Mouse (Mus musculus) midbrain, postnatal 0 days (tissue): ENCODE data around the gene Slc38a9. TPM values are rescaled to one million over a fixed set of nuclear protein-coding genes. Genes with fewer than 3 reads are reported as not detected.

Source experiments
- ATAC-seq: fragments of 200-750 bp; cut with Nextera tagmentation; 2 replicates; pipeline ENCODE4 v1.8.0; 2017; ENCODE audit warnings: moderate number of reproducible peaks, mild to moderate bottlenecking, moderate TSS enrichment, moderate library complexity; ENCODE audit not compliant: low FRiP score
- DNase-seq: peaks from one replicate; pipeline ENCODE4 v3.0.0-alpha.2; 2015; ENCODE audit warnings: low spot score
- H3K27ac ChIP-seq: fragments of 300-500 bp; sonication (generic); 2 replicates; pipeline ENCODE4 v1.5.1; 2014; ENCODE audit warnings: low read depth, mild to moderate bottlenecking, low read length, mixed read lengths
- H3K27me3 ChIP-seq: fragments of 300-500 bp; sonication (generic); 2 replicates; pipeline ENCODE4 v1.6.1; 2014; ENCODE audit warnings: low read length, control low read depth, mixed read lengths; ENCODE audit not compliant: insufficient read depth
- H3K36me3 ChIP-seq: fragments of 300-500 bp; sonication (generic); 2 replicates; pipeline ENCODE4 v1.6.1; 2014; ENCODE audit warnings: low read length, control low read depth, mixed read lengths; ENCODE audit not compliant: insufficient read depth
- H3K4me1 ChIP-seq: fragments of 300-500 bp; sonication (generic); 2 replicates; pipeline ENCODE4 v1.6.1; 2014; ENCODE audit warnings: mild to moderate bottlenecking, control low read depth, antibody characterized with exemption, low read length, mixed read lengths; ENCODE audit not compliant: insufficient read depth
- H3K4me2 ChIP-seq: fragments of 300-500 bp; sonication (generic); 2 replicates; pipeline ENCODE4 v1.6.1; 2014; ENCODE audit warnings: low read depth, mild to moderate bottlenecking, low read length, mixed read lengths; ENCODE audit not compliant: poor library complexity, severe bottlenecking
- H3K4me3 ChIP-seq: fragments of 300-500 bp; sonication (generic); 2 replicates; pipeline ENCODE4 v1.5.1; 2014; ENCODE audit warnings: low read depth, mild to moderate bottlenecking, low read length, moderate library complexity
- H3K9ac ChIP-seq: fragments of 300-500 bp; sonication (generic); replicated peaks from 2 replicates; pipeline ENCODE4 v1.6.1; 2014; ENCODE audit warnings: mild to moderate bottlenecking, low read length, moderate library complexity, mixed read lengths; ENCODE audit not compliant: poor library complexity, severe bottlenecking
- H3K9me3 ChIP-seq: fragments of 300-500 bp; sonication (generic); 2 replicates; pipeline ENCODE4 v1.6.1; 2016; ENCODE audit warnings: low read length, control low read depth
- CTCF ChIP-seq: IDR thresholded peaks from 2 replicates; pipeline ENCODE4 v1.5.1; 2016; ENCODE audit warnings: antibody characterized with exemption, mild to moderate bottlenecking
- WGBS: fragments of 180-500 bp; shearing (Covaris S2); extraction: QIAGEN DNeasy Blood & Tissue Kit; methylation state at CpG from one replicate; pipeline ENCODE4 v1.1.7; 2014; 5-methylcytosine and 5-hydroxymethylcytosine counted together
- polyA plus RNA-seq: library from polyadenylated mRNA; unstranded; fragments of >200 nt; fragmentation: Nextera tagmentation; extraction: Ambion mirVana; gene quantifications from 2 replicates; pipeline ENCODE4 v1.2.1, GENCODE M21; 2015
- total RNA-seq: library from RNA; depleted of rRNA; stranded (reverse); fragments of >200 nt; gene quantifications from 2 replicates; pipeline ENCODE4 v1.2.3, GENCODE M21; 2014

Gene Slc38a9
- total and polyA plus RNA-seq, 2 experiments from 2014 or later, result 10.8 to 14.4 TPM

GRCm38 (mm10) chr13:112737110-112737509, 76.6 kb downstream of the Slc38a9 start:
- H3K4me3 ChIP-seq, result no peak overlapping the region
- ATAC-seq, result no peak
- H3K4me2 ChIP-seq, result no peak overlapping the region
- H3K4me1 ChIP-seq, result no peaks in the 10 kb centered on the region
- H3K27ac ChIP-seq, result no peak overlapping the region
- H3K27me3 ChIP-seq, result no peaks in the 10 kb centered on the region
- H3K9me3 ChIP-seq, result no peaks in the 10 kb centered on the region
- no peak overlapping the region for H3K9ac ChIP-seq
- H3K36me3 ChIP-seq, result no peaks in the 10 kb centered on the region
- no peak for DNase-seq
- no peak for TF ChIP-seq CTCF
- WGBS, result 81% methylated on average over 9 of the region's 9 CpGs

DNA sequence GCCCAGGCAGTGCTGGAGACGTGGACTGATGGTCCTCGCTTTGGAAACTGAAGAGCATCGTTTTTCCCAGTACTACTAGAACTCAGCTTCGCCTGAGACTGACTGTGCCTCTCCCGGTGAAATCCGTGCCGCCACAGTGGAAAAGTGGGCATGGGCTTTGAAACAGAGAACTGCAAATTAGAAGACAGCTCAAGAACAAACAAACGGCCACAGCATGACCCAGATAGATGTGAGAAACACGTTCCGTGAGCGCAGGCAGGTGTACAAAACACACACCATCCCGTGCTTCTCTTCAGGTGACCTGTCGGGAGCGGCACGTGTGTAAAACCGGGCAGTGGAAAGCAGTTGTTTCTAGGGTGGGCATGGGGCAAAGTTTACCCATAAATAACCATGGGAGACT, 77.5 kb downstream of the Slc38a9 start:
- Histone ChIP-seq H3K4me2 (no peak overlapping the region), H3K27ac (no peak overlapping the region), H3K9me3 (no peaks in the 10 kb centered on the region), H3K27me3 (no peaks in the 10 kb centered on the region), H3K36me3 (no peaks in the 10 kb centered on the region), H3K4me3 (no peak overlapping the region), H3K4me1 (no peaks in the 10 kb centered on the region), H3K9ac (no peak overlapping the region)
- no peak for TF ChIP-seq CTCF
- DNase-seq (no peak), ATAC-seq (no peak)
- WGBS, result 89% methylated on average over 16 of the region's 16 CpGs

- H3K27ac ChIP-seq, result no peak overlapping the region
- WGBS, result 76% methylated on average over 6 of the region's 6 CpGs
- no peak for DNase-seq
Observed at GRCm38 (mm10) chr13:112740073-112740472, 79.5 kb downstream of the Slc38a9 start.

DNA sequence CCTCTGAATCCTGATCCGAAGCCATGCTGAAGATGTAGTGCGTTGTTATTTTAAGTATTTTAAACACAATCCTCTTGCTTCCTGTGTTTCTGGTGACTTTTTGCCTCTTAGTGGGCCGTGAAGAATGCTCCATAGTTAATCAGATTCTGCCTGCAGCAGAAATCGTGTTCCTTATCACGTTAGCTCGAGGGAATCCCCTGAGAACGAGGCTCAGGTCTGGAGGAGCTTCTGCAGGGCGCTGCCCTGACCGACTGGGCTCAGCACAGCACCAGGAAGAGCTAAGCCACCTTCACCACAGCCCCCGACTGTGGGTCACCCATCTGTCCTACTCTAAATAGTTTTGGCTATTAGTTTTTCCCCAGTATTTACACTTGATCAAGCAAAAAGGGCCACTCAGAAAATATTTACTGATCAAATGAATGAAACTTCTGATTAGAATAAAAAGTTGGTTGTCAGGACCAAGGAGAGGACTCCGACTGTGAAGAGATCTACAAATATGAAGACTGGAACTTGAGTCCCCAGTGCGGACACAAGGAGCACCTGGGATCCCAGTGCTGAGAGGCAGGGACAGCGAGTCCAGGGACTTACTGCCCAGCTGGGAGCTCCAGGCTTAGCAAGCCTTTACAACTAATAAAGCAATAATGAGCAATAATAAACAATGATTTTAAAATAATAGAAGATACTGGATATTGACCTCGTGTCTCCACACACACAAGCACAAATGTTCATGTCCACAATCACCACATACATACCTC, 81.7 kb downstream of the Slc38a9 start:
- no peaks in the 10 kb centered on the region for H3K27me3 ChIP-seq
- H3K36me3 ChIP-seq, result no peaks in the 10 kb centered on the region
- no peak overlapping the region for H3K9ac ChIP-seq
- 54% methylated on average over 14 of the region's 14 CpGs for WGBS
- no peak overlapping the region for H3K27ac ChIP-seq
- H3K4me3 ChIP-seq, result no peak overlapping the region
- no peak overlapping the region for H3K4me2 ChIP-seq
- ATAC-seq (no peak), DNase-seq (no peak)
- H3K4me1 ChIP-seq, result no peaks in the 10 kb centered on the region
- H3K9me3 ChIP-seq, result no peaks in the 10 kb centered on the region
- TF ChIP-seq CTCF, result no peak

More at GRCm38 (mm10) chr13:112740073-112740472, 79.5 kb downstream of the Slc38a9 start:
- TF ChIP-seq CTCF, result no peak
- Histone ChIP-seq H3K4me3 (no peak overlapping the region), H3K27me3 (no peaks in the 10 kb centered on the region), H3K36me3 (no peaks in the 10 kb centered on the region), H3K9me3 (no peaks in the 10 kb centered on the region), H3K4me2 (no peak overlapping the region), H3K4me1 (no peaks in the 10 kb centered on the region), H3K9ac (no peak overlapping the region)
- ATAC-seq, result no peak

- 89% methylated on average over 4 of the region's 4 CpGs for WGBS
- H3K9me3 ChIP-seq, result no peaks in the 10 kb centered on the region
- no peak for DNase-seq
Observed at GRCm38 (mm10) chr13:112743647-112744046, 83.1 kb downstream of the Slc38a9 start.

GRCm38 (mm10) chr13:112744061-112744849, 83.7 kb downstream of the Slc38a9 start:
- ATAC-seq (no peak), DNase-seq (no peak)
- Histone ChIP-seq H3K9me3 (no peaks in the 10 kb centered on the region), H3K9ac (no peak overlapping the region), H3K27ac (no peak overlapping the region), H3K4me3 (no peak overlapping the region), H3K4me2 (no peak overlapping the region), H3K4me1 (no peaks in the 10 kb centered on the region), H3K36me3 (no peaks in the 10 kb centered on the region), H3K27me3 (no peaks in the 10 kb centered on the region)
- 86% methylated on average over 15 of the region's 15 CpGs for WGBS
- no peak for TF ChIP-seq CTCF

More at GRCm38 (mm10) chr13:112743647-112744046, 83.1 kb downstream of the Slc38a9 start:
- Histone ChIP-seq H3K4me1 (no peaks in the 10 kb centered on the region), H3K36me3 (no peaks in the 10 kb centered on the region), H3K27ac (no peak overlapping the region), H3K9ac (no peak overlapping the region), H3K4me2 (no peak overlapping the region), H3K4me3 (no peak overlapping the region), H3K27me3 (no peaks in the 10 kb centered on the region)
- no peak for TF ChIP-seq CTCF
- ATAC-seq, result no peak
